Mouse (Mus musculus): Measurements from ENCODE around the gene Acp7. TPM values are rescaled to one million over a fixed set of nuclear protein-coding genes. Genes with fewer than 3 reads are reported as not detected.

Gene Acp7
- total and polyA plus RNA-seq, 2 experiments from 2014 or later: 0.22 to 2.6 TPM

DNA sequence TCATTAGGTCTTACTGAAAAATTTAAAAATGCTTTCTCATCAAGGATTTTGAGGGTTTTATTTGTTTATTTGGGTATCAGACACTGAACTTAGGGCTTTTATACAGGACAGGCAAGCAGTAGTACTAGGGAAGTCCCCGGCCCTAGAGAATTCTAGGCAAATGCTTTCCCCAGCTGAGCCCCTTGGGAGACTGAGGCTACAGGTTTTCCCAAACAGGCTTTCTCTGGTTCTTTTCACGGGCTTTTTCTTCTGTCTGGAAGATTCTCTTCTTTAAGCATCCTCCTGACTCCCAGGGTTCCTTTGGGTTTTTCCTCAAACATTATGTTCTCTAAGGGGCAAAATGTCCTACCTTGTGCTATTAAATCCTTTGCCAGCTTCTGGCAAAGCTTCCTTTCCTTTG lies 32.2 kb downstream of the Acp7 start:
- Histone ChIP-seq H3K4me2 (ENCODE audit: low read depth, low read length, poor library complexity, severe bottlenecking) (no peak overlapping the region), H3K4me3 (ENCODE audit: low read depth, low read length) (no peak overlapping the region), H3K27me3 (ENCODE audit: insufficient read depth, low read length) (no peaks in the 10 kb centered on the region), H3K9ac (replicated peaks; ENCODE audit: low read length, poor library complexity, severe bottlenecking) (no peak overlapping the region), H3K9me3 (ENCODE audit: low read length) (no peaks in the 10 kb centered on the region), H3K36me3 (ENCODE audit: insufficient read depth, low read length) (no peaks in the 10 kb centered on the region), H3K4me1 (ENCODE audit: insufficient read depth, low read length) (peaks cover 11% of the 10 kb centered on the region), H3K27ac (ENCODE audit: low read depth, low read length) (no peak overlapping the region)
- TF ChIP-seq CTCF (IDR thresholded peaks at IDR 0.05): no peak
- DNase-seq (ENCODE audit: low spot score) (no peak), ATAC-seq (ENCODE audit: low FRiP score) (no peak)
- 59% methylated on average over 2 of the region's 2 CpGs for WGBS

GRCm38 (mm10) chr7:28597642-28598446 lies 33.3 kb downstream of the Acp7 start, which contains the start of the genes Samd4b and Pak4:
Gene Samd4b, minus strand, starts transcription at chr7:28598144.
Gene Pak4, minus strand, starts transcription at chr7:28598185.
- H3K27ac ChIP-seq (ENCODE audit: low read depth, low read length): peak within 1 kb of the TSS; percentile 75
- H3K27me3 ChIP-seq (ENCODE audit: insufficient read depth, low read length): no peaks in the 10 kb centered on the region
- WGBS: under 1% methylated on average over 66 of the region's 66 CpGs
- H3K9me3 ChIP-seq (ENCODE audit: low read length): no peaks in the 10 kb centered on the region
- H3K4me1 ChIP-seq (ENCODE audit: insufficient read depth, low read length): peaks cover 11% of the 10 kb centered on the region
- ATAC-seq (ENCODE audit: low FRiP score) (peak; percentile 94), DNase-seq (ENCODE audit: low spot score) (peak; percentile 99)
- TF ChIP-seq CTCF (IDR thresholded peaks at IDR 0.05): peak; percentile 67
- no peaks in the 10 kb centered on the region for H3K36me3 ChIP-seq (ENCODE audit: insufficient read depth, low read length)
- peak within 1 kb of the TSS; percentile 66 for H3K4me3 ChIP-seq (ENCODE audit: low read depth, low read length)
- peak within 1 kb of the TSS; percentile 70 for H3K9ac ChIP-seq (replicated peaks; ENCODE audit: low read length, poor library complexity, severe bottlenecking)
- H3K4me2 ChIP-seq (ENCODE audit: low read depth, low read length, poor library complexity, severe bottlenecking): peak within 1 kb of the TSS; percentile 85

- Histone ChIP-seq H3K9ac (replicated peaks; ENCODE audit: low read length, poor library complexity, severe bottlenecking) (peak overlapping the region; percentile 70), H3K27me3 (ENCODE audit: insufficient read depth, low read length) (no peaks in the 10 kb centered on the region), H3K4me1 (ENCODE audit: insufficient read depth, low read length) (peaks cover 11% of the 10 kb centered on the region), H3K36me3 (ENCODE audit: insufficient read depth, low read length) (no peaks in the 10 kb centered on the region), H3K9me3 (ENCODE audit: low read length) (no peaks in the 10 kb centered on the region), H3K27ac (ENCODE audit: low read depth, low read length) (no peak overlapping the region), H3K4me3 (ENCODE audit: low read depth, low read length) (peak overlapping the region; percentile 66), H3K4me2 (ENCODE audit: low read depth, low read length, poor library complexity, severe bottlenecking) (peak overlapping the region; percentile 85)
- DNase-seq (ENCODE audit: low spot score) (no peak), ATAC-seq (ENCODE audit: low FRiP score) (0 out of 2 replicates have a peak, but pooled peaks have one; percentile 1)
- WGBS: 12% methylated on average over 9 of the region's 9 CpGs
- no peak for TF ChIP-seq CTCF (IDR thresholded peaks at IDR 0.05)
Observed at GRCm38 (mm10) chr7:28597277-28597570, 33.9 kb downstream of the Acp7 start.

- 39% methylated on average over 20 of the region's 20 CpGs for WGBS
- ATAC-seq (ENCODE audit: low FRiP score): no peak
- no peak for TF ChIP-seq CTCF (IDR thresholded peaks at IDR 0.05)
Observed at GRCm38 (mm10) chr7:28596436-28597276, 34.5 kb downstream of the Acp7 start.

GRCm38 (mm10) chr7:28595751-28596435 lies 35.2 kb downstream of the Acp7 start:
- H3K36me3 ChIP-seq (ENCODE audit: insufficient read depth, low read length): no peaks in the 10 kb centered on the region
- no peaks in the 10 kb centered on the region for H3K9me3 ChIP-seq (ENCODE audit: low read length)
- H3K9ac ChIP-seq (replicated peaks; ENCODE audit: low read length, poor library complexity, severe bottlenecking): no peak overlapping the region
- no peak overlapping the region for H3K27ac ChIP-seq (ENCODE audit: low read depth, low read length)
- no peak for TF ChIP-seq CTCF (IDR thresholded peaks at IDR 0.05)
- H3K4me2 ChIP-seq (ENCODE audit: low read depth, low read length, poor library complexity, severe bottlenecking): peak overlapping the region; percentile 85; the same call in 1 of the 2 replicates
- ATAC-seq (ENCODE audit: low FRiP score) (no peak), DNase-seq (ENCODE audit: low spot score) (peak; percentile 56)
- 72% methylated on average over 8 of the region's 8 CpGs for WGBS
- no peaks in the 10 kb centered on the region for H3K27me3 ChIP-seq (ENCODE audit: insufficient read depth, low read length)
- H3K4me1 ChIP-seq (ENCODE audit: insufficient read depth, low read length): peaks cover 11% of the 10 kb centered on the region
- no peak overlapping the region for H3K4me3 ChIP-seq (ENCODE audit: low read depth, low read length)

More at GRCm38 (mm10) chr7:28596436-28597276, 34.5 kb downstream of the Acp7 start:
- DNase-seq (ENCODE audit: low spot score): peak; percentile 63
- peak overlapping the region; percentile 66 for H3K4me3 ChIP-seq (ENCODE audit: low read depth, low read length)
- peak overlapping the region; percentile 8; the same call in 1 of the 2 replicates for H3K9ac ChIP-seq (replicated peaks; ENCODE audit: low read length, poor library complexity, severe bottlenecking)
- H3K36me3 ChIP-seq (ENCODE audit: insufficient read depth, low read length): no peaks in the 10 kb centered on the region
- H3K4me1 ChIP-seq (ENCODE audit: insufficient read depth, low read length): peaks cover 11% of the 10 kb centered on the region
- no peaks in the 10 kb centered on the region for H3K27me3 ChIP-seq (ENCODE audit: insufficient read depth, low read length)
- no peak overlapping the region for H3K27ac ChIP-seq (ENCODE audit: low read depth, low read length)
- H3K4me2 ChIP-seq (ENCODE audit: low read depth, low read length, poor library complexity, severe bottlenecking): peak overlapping the region; percentile 85
- no peaks in the 10 kb centered on the region for H3K9me3 ChIP-seq (ENCODE audit: low read length)

Data from midbrain, postnatal 0 days (tissue).